Mouse (Mus musculus): ENCODE data around the gene 2010109A12Rik.

The 2010109A12Rik gene

DNA sequence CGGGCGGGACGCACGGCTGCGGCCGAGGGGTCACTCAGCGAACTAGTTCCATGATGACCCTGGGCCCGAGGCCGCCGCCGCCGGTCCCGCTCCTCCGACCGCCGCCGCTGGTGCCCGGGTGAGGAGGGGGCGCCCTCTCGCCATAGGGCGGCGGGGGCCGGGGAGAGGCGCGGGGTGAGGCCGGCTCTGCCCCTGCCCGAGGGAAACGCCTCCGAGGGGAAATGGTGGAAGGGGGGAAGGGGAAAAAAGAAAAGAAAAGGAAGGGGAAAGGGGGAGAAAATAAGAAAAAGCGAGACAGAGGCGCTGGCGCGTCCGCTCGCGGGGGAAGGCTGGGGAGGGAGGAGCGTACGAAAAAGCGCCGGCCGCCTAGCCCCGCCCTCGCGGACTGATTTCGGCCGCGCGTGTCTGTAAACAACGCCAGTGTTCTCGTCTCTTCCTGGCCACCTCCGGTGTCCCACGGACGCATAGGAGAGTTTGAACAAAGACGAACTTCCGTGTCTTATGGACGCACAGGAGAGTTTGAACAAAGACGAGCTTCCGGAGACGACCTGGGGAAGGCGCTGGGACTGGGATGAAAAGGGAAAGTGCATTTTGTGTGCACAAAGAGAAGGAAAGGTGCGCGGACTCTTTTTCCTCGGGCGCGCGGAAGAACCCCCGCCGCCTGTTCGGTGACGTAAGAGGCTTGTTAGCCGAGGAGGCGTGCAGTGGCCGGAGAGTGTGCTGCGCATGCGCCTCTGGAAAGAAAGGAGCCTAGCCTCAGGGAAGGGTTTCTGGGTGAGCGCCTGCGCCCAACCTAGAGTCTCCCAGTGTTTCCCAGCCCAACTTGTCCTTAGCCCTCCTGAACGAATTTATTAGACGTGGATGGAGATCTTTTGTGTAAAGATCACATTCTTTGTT is at the start of gene 2010109A12Rik, which contains the start of gene Ccni:
Gene 2010109A12Rik, plus strand, starts transcription at position 410 of the 897 bp plus-strand sequence.
Gene Ccni, minus strand, starts transcription at position 387 of the 897 bp plus-strand sequence.
- DNase-seq (ENCODE audit: low read depth, low spot score), result peak; percentile 93

DNA sequence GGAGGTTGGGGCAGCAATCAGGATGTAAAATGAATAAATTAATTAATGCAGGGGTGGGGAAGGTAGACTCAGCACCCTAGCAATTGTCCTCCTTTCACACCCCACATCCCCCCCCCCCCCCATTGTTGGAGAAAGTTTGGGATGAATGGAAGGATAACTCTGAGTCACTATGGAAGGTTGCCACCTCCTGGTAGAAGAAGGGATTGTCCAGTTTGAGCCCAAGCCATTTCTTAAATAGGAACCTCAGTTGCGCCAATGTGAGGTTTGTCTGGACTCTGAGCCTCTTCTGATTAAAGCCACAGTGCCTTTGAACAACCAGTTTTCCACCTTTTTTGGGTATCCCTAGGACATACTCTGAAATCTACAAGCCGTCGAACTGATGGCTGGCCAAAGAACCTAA is 42.8 kb upstream of the 2010109A12Rik start:
- no peak for DNase-seq (ENCODE audit: low read depth, low spot score)

DNA sequence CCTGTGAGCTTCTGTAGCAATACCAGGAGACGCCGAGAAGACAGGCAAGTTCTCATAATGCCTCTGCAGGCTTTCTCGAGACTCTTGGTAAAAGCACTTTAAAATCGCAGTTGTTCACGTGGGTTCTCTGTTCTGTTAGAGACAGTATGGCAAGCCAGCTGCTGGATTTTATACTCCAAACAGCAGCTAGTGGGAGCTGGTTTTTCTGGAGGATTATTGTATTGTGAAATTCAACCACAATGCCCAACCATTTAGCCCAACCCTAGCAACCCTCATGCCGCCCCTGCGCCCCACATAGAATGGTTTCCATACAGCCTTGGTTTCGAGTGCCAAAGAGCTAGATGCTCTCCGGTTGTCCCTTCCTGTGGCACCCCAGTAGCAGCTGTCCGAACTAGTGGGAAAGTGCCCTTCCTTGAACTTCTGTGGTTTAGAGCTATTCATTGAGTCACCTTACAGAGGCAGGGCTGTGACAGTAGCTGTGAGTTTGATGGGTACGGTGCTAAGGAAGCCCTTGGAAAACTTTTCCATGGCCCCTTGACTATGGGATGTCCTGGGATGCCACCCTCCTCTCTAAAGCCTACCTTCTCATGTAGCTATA is 38.3 kb upstream of the 2010109A12Rik start:
- no peak for DNase-seq (ENCODE audit: low read depth, low spot score)

DNA sequence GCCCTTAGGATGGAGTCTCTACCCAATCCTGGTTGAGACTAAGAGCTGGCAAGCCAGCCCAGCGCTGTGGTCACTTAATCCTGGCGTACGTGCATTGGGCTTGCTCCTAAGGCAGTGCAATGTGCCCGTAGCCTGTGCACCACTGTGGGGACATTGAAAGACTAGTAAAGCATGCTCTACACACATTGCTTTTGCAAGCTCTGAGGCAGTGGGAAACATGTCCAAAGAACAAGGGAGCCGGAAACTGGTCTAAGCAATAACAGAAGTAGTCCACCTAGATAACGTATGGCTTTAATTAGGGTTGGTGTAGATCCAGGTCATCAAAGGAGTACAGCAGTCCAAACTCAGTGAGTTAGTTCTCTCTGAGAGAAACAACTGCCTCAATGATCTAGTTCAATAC is 37.7 kb upstream of the 2010109A12Rik start:
- no peak for DNase-seq (ENCODE audit: low read depth, low spot score)

DNA sequence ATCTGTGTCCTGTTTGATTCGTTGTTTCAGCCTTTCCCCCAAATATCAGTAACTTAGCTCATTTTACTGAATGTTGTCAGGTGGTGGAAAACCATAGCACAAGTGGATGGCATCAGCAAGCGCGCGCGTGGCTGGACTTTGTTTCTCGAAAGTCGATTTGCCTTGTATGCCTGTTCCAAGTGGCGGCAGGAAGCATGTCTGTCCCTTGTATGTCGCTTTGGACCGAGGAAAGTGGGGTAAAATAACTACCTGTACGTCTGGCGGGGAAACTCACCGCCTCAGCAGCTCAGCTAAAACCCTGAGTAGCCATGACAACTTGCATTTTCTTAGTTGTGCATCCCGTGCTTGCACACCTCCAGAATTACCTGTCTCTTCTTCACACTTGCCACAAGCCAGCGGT is 34.9 kb upstream of the 2010109A12Rik start:
- DNase-seq (ENCODE audit: low read depth, low spot score), result no peak

DNA sequence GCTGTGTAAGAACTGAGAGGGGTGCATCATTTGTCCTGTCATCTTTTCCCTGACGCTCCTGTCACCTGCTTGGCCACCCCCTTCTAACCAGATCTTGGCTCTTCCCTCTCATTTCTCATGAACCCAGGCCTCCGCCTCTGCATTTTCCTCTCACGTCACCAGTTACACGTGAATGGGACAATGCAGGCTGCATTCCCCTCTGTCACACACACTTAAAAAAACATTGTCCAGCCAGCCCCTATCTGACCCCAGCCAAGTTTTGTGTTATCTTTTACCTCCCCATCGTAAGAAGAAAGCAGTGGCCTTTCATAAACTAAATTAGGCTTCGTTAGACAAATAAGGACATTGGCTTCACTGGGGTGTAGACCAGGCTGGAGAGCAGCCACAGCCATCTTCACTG is 33.8 kb upstream of the 2010109A12Rik start:
- no peak for DNase-seq (ENCODE audit: low read depth, low spot score)

DNA sequence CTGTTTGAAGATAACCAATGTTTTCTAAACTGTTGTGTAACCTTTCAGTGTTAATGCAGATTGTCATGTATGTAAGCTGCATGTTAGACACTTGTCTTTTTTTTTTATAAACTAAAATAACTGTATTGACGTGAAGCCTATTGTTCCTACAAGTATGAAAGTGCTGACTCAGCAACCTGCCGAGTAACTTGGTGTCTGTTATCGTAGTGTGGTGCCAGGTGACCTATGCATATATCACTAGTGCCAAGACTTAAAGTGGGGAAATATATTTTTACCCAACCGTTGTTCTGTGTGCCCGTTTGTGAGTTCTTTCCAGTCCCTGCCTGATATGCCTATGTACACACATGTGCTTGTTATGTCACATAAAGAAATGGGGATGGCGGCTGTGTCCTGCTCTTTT is 31.6 kb upstream of the 2010109A12Rik start:
- DNase-seq (ENCODE audit: low read depth, low spot score), result no peak

DNA sequence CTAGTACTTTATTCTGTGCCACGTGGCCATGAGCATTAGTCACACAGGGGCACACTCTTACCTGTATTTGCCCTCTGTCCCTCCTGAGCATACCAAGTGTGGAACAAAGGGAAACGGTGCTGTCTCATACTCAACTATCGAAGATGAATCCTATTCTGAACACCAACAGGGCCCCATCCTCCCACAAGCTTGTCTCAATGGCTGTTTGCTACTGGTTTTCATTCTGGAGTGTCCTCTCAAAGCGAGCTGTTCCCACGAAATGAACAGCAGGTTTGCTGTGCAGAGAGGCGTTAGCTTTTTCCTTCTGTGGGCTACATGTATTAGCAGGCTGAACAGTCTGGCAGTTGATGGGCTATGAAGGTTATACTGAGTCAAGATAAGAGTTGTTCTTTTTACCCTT is 27.7 kb upstream of the 2010109A12Rik start:
- no peak for DNase-seq (ENCODE audit: low read depth, low spot score)

DNA sequence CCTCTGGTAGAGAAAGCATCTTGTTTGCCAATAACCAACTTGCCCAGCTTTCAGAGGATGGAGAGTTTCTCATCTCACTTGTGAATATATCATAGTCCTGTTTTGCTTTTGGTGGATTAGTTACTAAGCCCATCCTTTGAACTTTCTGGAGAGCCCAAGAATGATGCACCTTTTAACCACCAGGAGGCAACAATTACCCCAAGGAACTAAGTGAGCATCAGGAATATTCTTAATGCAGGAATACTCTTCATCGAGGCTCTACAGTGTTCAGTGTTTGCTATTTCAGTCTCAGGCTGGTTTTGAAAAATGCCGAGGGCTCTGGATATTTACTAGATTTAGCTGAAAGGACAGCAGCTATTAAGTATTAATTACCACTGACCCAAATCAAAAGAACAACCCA is 26.1 kb upstream of the 2010109A12Rik start:
- no peak for DNase-seq (ENCODE audit: low read depth, low spot score)

DNA sequence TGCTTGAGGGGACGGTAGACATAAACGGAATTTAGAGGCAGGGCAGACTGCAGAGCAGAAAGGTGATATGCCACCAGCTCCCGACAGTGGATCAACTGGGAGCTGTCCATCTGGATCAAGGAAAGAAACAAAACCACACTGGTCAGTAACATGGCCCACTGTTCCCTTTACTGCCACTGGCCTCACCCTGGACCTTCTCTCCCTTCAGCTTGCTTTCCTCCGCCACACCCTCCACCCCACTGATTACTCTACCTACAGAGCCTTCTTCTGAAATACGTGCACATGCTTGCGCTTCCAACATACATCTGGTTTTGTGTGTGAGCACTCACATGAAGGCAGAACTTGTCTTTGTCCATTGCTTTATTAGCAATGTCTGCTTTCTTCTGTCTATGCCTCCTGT is 23.0 kb upstream of the 2010109A12Rik start:
- DNase-seq (ENCODE audit: low read depth, low spot score), result no peak

DNA sequence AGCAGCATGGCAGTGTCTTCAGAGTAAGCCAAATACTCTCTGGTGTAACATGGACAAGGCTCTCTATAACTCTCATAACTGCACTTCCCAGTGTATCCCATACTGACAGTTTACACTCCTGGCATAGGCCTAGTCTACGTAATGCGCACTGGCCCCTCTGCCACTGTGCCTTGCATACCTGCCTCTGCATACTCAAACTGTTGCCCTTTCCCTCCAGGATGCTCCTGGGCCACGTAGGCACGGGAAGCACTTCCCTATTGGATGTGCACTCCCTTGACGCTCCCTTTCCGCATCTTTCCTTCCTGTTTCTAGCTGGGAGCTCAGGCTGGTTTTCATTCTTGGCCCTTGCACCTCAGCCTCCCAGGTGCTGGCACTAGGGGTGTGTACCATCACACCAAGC is 21.8 kb upstream of the 2010109A12Rik start:
- DNase-seq (ENCODE audit: low read depth, low spot score), result no peak

DNA sequence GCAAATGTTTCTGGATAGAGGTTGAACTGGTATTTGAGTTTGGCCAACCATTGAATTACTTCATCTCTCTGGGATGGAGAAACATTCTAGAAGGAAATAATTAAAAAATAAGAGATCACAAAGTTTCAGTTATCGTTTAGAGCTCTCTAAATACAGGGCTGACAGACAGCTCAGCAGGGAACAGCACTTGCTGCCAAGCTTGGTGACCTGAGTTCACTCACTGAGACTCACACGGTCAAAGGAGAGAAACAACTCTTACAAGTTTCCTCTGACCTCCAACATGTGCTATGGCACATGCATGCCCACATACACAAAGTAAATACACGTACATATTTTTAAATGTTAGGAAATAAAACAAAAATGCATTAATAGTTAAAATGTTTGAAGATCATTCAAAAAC is 16.7 kb upstream of the 2010109A12Rik start:
- no peak for DNase-seq (ENCODE audit: low read depth, low spot score)

DNA sequence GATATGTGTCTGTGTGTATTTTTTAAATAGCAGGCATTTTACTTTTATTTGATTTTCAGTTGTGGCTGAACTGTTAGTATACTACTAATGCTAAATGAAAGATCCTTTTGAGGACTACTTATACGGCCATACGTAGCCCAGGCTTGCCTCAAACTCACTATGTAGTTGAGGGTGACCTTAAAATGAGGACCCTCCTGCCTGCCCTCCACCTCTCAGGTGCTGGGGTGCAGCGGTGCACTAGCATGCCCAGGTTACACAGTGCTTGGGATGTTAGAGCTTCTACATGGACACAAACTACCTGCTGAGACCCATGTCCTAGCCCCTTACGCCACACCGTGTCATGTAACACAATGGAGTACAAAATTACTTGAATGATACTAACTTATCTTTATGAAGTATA is 15.9 kb upstream of the 2010109A12Rik start:
- no peak for DNase-seq (ENCODE audit: low read depth, low spot score)

DNA sequence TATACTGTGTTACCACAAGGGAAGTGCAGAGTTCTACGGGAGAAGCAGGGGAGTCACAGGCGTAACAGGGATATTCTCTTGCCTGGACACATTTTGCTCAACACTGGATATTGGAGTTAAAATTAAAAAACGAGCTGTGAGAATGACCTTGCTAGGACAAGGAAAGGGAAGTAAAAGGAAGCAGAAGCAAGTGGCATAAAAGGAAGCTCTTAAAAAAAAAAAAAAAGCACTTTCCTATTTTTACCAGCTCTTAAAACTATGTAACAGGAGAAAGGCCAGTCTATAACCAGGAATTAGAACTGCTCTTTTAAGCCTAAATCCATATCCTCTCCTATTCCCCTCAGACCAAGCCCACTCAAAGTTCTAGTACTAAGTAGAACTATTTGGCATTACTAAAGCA is 8.1 kb upstream of the 2010109A12Rik start:
- no peak for DNase-seq (ENCODE audit: low read depth, low spot score)

DNA sequence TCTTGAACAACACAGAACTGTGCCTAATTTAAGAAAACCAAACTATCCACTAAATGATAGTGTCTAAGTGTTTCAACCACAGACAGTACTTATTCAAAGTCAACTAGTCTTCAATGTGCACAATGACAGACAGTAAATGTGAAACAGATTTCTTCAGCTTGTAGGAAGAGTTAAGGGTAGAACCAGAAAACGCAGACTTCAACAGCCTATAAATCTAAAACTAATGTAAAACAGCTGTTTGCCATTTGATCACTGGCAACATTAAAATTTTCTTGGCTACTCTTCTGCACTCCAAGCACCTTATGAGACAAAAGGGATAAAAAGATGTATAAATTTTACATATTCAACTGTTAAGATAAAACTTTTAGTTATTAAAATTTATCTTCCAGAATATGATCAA is 5.1 kb upstream of the 2010109A12Rik start:
- no peak for DNase-seq (ENCODE audit: low read depth, low spot score)

DNA sequence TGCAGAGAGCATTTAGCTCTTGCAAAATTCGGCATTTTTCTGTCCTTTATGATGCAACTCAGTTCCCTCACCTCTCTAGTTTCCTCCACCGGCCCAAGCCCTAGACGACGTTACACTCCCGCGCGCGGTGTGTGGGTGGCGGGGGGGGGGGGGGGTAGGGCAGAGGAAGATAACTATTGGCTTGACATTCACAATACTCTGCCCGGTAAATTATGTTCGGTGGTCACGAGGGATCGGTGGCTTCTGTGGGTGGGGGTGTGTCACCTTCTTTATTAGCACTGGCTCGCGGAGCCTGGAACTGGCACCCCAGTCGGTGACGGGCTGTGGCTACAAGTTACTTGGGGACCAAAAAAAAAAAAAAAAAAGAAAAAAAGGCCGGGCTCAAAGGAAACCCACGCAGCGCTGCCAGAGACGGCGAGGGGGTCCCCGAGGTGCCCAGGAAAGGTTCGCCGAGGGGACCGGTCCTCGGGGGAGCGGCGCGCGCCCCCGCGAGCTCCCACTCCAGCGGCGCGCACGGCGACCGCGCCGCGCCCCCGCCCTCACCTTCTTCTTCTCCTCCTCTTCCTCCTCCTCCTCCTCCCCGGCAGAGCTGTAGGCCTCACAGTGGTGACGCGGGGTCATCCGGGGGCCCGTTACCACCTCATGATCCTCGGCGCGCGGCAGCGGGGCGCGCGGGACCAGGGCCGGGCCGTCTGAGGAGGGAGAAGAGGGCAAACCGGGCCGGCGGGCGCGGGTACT is 778 bp upstream of the 2010109A12Rik start:
- no peak for DNase-seq (ENCODE audit: low read depth, low spot score)

DNA sequence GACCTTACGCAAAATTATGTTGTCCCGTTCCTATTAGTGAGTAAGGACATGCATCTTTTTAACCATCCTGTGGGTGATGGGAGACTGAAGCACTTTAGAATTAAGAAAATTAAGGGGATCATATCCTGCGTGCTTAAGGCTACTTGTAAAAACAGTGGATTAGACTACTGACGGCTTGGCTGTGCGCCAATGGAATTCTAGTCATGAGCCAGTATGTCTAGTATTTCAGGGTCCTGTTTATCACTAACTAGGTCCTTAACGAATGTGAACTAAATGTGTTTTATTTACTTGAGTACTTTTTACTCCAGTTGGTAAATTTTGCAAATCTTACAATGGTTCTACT is 659 bp downstream of the 2010109A12Rik start:
- no peak for DNase-seq (ENCODE audit: low read depth, low spot score)

DNA sequence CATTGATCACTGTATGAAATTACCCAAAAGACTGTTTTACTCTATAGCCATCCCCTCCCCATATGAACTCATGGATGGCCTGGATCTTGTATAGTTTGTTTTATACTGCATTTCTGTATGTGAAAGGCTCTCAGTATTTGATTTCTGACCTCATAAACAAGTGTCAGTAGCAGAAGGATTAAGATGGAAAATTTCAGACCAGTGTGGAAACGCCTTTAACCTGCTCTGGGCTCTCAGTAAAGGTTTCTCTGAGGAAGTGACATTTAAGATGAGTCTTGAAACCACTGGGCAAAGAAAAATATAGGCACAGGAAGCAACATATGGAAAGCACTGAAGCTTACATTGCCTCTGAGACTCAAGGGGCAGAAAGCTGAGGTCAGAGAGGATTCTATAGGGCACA is 1.2 kb downstream of the 2010109A12Rik start:
- DNase-seq (ENCODE audit: low read depth, low spot score), result no peak

DNA sequence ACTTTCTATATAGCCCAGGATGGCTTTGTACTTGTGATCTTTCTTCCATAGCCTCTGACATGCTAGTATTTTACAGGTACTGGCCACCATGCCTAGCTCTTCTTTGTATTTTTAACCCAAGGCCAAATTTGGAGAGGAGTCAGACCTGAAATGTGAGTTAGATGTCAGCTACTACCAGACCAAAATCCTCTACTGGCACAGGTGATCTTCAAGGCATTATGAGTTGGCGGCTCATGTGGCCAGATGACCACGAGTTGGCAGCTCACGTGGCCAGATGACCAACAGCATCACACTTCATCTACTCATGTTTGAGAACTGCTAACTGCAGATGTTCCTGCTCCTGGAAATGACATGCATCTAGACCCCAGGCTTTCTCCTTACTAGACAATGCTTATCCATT is 12.1 kb downstream of the 2010109A12Rik start:
- DNase-seq (ENCODE audit: low read depth, low spot score), result no peak

DNA sequence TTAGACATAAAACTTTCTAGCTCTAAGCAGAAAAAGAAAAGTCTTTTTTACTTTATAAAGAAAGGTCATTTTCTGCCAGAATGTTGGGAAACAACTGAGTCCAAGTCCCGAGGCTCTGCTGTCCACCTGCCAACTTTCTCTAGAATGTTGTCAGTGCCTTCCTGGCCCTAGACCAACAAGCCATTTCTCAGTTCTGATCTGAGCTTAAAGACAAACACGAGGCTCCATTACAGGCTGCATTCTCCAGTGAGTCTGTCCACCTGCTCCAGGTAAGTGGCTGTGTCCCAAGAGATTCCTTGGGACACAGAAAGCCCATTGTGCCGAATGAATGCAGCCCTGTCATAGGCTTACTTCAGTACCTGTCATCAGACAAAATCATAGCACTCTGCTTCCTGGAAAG is 15.3 kb downstream of the 2010109A12Rik start:
- DNase-seq (ENCODE audit: low read depth, low spot score), result no peak

DNA sequence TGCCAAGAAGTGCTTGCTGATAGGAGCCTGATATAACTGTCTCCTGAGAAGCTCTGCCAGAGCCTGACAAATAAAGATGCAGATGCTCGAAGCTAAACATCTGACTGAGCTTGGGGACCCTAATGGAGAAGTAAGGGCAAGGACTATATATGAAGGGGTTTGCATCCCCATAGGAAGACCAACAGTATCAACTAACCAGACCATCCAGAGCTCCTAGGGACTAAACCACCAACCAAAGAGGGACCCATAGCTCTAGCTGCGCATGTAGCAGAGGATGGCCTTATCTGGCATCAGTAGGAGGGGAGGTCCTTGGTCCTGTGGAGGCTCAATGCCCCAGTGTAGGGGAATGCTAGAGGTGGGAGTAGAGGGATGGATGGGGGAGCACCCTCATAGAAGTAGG is 18.2 kb downstream of the 2010109A12Rik start:
- no peak for DNase-seq (ENCODE audit: low read depth, low spot score)

DNA sequence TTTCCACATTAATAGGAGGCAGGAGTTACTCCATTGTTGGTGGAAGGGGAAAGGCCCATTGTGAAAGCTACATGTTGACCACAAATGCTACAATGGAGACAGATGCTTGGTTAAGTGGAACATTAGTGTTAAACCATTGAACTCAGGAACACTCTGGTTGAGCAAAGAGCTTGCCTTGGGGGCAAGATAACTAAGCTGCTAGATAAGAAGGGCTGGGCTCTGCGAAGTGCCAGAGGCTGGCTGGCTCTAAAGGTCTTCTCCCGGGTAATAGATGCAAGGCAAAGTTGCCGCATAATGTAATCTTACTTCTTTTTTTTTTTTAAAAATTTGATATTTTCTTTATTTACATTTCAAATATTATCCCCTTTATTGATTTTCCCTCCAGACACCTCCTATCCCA is 20.8 kb downstream of the 2010109A12Rik start:
- no peak for DNase-seq (ENCODE audit: low read depth, low spot score)

DNA sequence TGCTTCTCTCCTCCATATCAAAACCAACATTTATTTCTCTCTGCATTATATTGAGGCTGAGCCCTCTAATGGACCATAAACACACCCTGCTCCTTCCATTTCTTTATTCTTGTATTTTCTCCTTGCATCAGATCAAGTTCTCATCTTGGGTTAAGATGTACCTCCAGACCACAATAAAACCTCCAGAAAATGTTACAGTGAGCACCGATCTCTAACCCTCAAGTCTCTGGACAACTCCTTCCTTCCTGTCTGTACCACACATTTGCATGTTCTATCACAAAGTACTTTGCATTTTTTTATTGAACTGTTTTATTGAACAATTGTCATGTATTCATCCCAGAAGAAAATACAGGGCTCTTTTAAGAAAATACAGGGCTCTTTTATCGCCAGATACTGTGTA is 23.2 kb downstream of the 2010109A12Rik start:
- no peak for DNase-seq (ENCODE audit: low read depth, low spot score)

All from brain, embryonic 18.5 days (tissue).